Mouse (Mus musculus) limb, embryonic 13.5 days (tissue): ENCODE measurements around the gene Vkorc1l1. TPM values are rescaled to one million over a fixed set of nuclear protein-coding genes. Genes with fewer than 3 reads are reported as not detected.

Experiments used
- ATAC-seq: fragments of 200-750 bp; cut with Nextera tagmentation; 2 replicates; pipeline ENCODE4 v1.8.0; 2017; ENCODE audit warnings: low read depth, moderate number of reproducible peaks, moderate TSS enrichment; ENCODE audit not compliant: low FRiP score
- H3K27ac ChIP-seq: fragments of 300-500 bp; sonication (generic); 2 replicates; pipeline ENCODE4 v1.5.1; 2015; ENCODE audit warnings: inconsistent platforms, mild to moderate bottlenecking, moderate library complexity
- H3K27me3 ChIP-seq: fragments of 300-500 bp; sonication (generic); 2 replicates; pipeline ENCODE4 v1.6.1; 2015; ENCODE audit warnings: mild to moderate bottlenecking, inconsistent platforms
- H3K36me3 ChIP-seq: fragments of 300-500 bp; sonication (generic); 2 replicates; pipeline ENCODE4 v1.6.1; 2015; ENCODE audit warnings: inconsistent platforms, mild to moderate bottlenecking, moderate library complexity
- H3K4me1 ChIP-seq: fragments of 300-500 bp; sonication (generic); 2 replicates; pipeline ENCODE4 v1.6.1; 2015; ENCODE audit warnings: inconsistent platforms
- H3K4me2 ChIP-seq: fragments of 300-500 bp; sonication (generic); replicated peaks from 2 replicates; pipeline ENCODE4 v1.6.1; 2015; ENCODE audit warnings: inconsistent platforms, mild to moderate bottlenecking, moderate library complexity
- H3K4me3 ChIP-seq: fragments of 300-500 bp; sonication (generic); 2 replicates; pipeline ENCODE4 v1.5.1; 2015; ENCODE audit warnings: moderate library complexity, mild to moderate bottlenecking, inconsistent platforms
- H3K9ac ChIP-seq: fragments of 300-500 bp; sonication (generic); 2 replicates; pipeline ENCODE4 v1.6.1; 2015; ENCODE audit warnings: mild to moderate bottlenecking, inconsistent platforms
- H3K9me3 ChIP-seq: fragments of 300-500 bp; sonication (generic); 2 replicates; pipeline ENCODE4 v1.6.1; 2016; ENCODE audit warnings: inconsistent platforms
- WGBS: fragments of 180-500 bp; shearing (Covaris S2); methylation state at CpG from one replicate; pipeline ENCODE4 v1.1.7; 2015; 5-methylcytosine and 5-hydroxymethylcytosine counted together
- polyA plus RNA-seq: library from polyadenylated mRNA; unstranded; fragments of >200 nt; fragmentation: Nextera tagmentation; extraction: Ambion mirVana; gene quantifications from 2 replicates; pipeline ENCODE4 v1.2.1, GENCODE M21; 2015

Gene Vkorc1l1
- polyA plus RNA-seq, 1 experiment from 2014 or later: 28.7 TPM

DNA sequence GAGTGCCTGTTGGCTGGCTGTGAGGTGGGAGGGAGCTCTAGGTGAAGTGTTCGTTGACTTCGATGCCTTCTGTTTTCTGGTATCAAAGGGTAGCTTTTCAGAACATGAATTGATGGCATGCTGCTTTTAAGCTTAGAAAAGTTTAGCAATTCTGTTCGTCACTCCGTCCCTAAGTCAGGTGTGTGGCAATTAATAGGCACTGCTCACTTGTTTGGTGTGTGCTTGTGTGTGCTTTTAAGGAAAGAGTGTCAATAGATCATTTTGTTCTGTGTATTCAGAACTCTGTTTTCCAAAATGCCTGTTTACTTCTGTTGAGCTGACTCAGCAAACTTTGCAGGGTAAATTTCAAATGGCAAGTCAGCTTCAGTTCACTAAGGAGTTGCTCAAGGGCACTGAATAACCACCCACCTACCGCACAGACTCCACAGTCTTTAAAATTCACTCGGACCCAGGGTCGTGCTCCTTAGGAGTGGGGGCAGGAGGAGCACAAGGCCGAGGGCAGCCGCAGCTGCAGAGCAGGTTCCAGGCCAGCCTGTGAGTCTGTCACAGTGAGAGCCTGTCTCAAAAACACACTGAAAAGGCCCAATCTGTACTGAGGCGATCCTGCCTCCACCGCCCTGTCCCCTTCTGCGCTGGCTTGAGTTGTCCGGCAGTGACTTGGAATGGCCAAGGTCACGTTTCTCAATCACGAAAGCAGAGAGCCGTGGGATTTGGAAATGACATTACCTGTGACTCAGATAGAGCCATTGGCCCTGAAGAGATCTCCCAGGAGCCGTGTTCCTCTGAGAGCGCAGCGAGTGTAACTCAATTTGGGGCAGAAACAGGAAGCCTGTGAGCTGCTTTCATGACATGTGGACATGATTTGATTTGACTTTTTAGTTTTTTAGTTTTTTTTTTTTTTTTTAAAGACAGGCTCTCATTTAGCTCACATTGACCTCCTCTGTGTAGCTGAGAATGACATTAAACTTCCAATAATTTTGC lies 89.9 kb downstream of the Vkorc1l1 start:
- Histone ChIP-seq H3K36me3 (peaks cover 19% of the 10 kb centered on the region), H3K9ac (no peak overlapping the region), H3K27ac (no peak overlapping the region), H3K4me3 (no peak overlapping the region), H3K27me3 (no peaks in the 10 kb centered on the region), H3K9me3 (no peaks in the 10 kb centered on the region), H3K4me2 (no peak overlapping the region), H3K4me1 (peaks cover 6% of the 10 kb centered on the region)
- no peak for ATAC-seq
- WGBS: 91% methylated on average over 19 of the region's 19 CpGs

DNA sequence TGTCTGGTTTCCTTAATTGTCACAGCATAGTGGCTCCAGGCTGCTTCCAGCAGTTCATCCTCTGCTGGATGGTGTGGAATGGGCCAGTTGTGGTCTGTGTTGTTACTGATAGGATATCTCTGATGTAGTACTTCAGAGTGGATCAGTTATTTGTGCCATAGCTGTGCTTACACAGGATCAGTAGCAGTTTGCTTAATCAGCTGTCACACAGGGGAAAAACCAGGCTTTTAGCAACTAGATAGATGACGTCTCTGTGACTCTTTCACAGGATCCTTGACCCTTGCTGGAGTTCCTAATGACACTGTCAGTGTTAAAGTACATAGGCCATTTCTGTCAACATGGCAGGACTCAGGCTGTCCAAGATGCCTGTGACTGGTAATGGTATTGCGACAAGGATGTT lies 92.1 kb downstream of the Vkorc1l1 start:
- WGBS: 80% methylated on average over 2 of the region's 2 CpGs
- no peak overlapping the region for H3K4me2 ChIP-seq
- no peak overlapping the region for H3K9ac ChIP-seq
- no peaks in the 10 kb centered on the region for H3K9me3 ChIP-seq
- H3K4me3 ChIP-seq: no peak overlapping the region
- H3K4me1 ChIP-seq: peaks cover 6% of the 10 kb centered on the region
- ATAC-seq: no peak
- H3K27ac ChIP-seq: no peak overlapping the region
- peaks cover 34% of the 10 kb centered on the region for H3K36me3 ChIP-seq
- H3K27me3 ChIP-seq: no peaks in the 10 kb centered on the region

Other genes starting within 250 kb of the Vkorc1l1 start
- not detected in 2 replicates for gene Sept14, start 233.5 kb upstream of the Vkorc1l1 start, polyA plus RNA-seq
- 199 and 219 TPM in 2 replicates for gene Mrps17, start 226.5 kb upstream of the Vkorc1l1 start, polyA plus RNA-seq
- gene Nipsnap2, start 216.9 kb upstream of the Vkorc1l1 start, polyA plus RNA-seq: 119 and 130 TPM in 2 replicates
- gene Psph, start 154.5 kb upstream of the Vkorc1l1 start, polyA plus RNA-seq: 26.1 and 28.5 TPM in 2 replicates
- gene Sumf2, start 95.0 kb upstream of the Vkorc1l1 start, polyA plus RNA-seq: 79.8 and 85.3 TPM in 2 replicates
- gene Chchd2, start 54.5 kb upstream of the Vkorc1l1 start, polyA plus RNA-seq: 951 and 990 TPM in 2 replicates
- gene Zbed5, start 46.2 kb upstream of the Vkorc1l1 start, polyA plus RNA-seq: 9.8 and 10.4 TPM in 2 replicates
- gene Phkg1, start 43.4 kb upstream of the Vkorc1l1 start, polyA plus RNA-seq: 0.32 and 0.36 TPM in 2 replicates
- gene Nupr1l, start 33.4 kb upstream of the Vkorc1l1 start, polyA plus RNA-seq: 4.9 and 5.1 TPM in 2 replicates
- gene Gusb, start 61.1 kb downstream of the Vkorc1l1 start, polyA plus RNA-seq: 43.4 and 45.3 TPM in 2 replicates
- 32.1 and 33.6 TPM in 2 replicates for gene Asl, start 87.3 kb downstream of the Vkorc1l1 start, polyA plus RNA-seq
- 45.6 and 47.3 TPM in 2 replicates for gene Crcp, start 87.3 kb downstream of the Vkorc1l1 start, polyA plus RNA-seq
- 99.2 and 104 TPM in 2 replicates for gene Tpst1, start 131.4 kb downstream of the Vkorc1l1 start, polyA plus RNA-seq
- gene Kctd7, start 202.9 kb downstream of the Vkorc1l1 start, polyA plus RNA-seq: 6.7 and 7.0 TPM in 2 replicates
- 25.8 and 26.6 TPM in 2 replicates for gene Rabgef1, start 229.8 kb downstream of the Vkorc1l1 start, polyA plus RNA-seq